In genomic region chr13:78099746-78100530, GRCm38 (mm10) we compare ENCODE assay signal across 11 mouse cellular contexts.
DNase-seq lines count a peak whose midpoint lies in the region; ATAC-seq lines count a peak whose summit lies in the region.
"Had no signal": no experiment of that assay in that cellular context is flagged by ENCODE, and none has a peak within 500 bp of the region (broad histone marks: within the 10 kb centered on the region; RNA-seq: fewer than 3 reads in every experiment).

No protein-coding gene starts in this region.

- H3K27me3 ChIP-seq in forebrain, embryonic 11.5 days (ENCODE audit: control insufficient read depth, insufficient read depth, low read length): no peaks in the 10 kb centered on the region
- H3K27me3 ChIP-seq in forebrain, embryonic 10.5 days (ENCODE audit: poor library complexity, severe bottlenecking): no peaks in the 10 kb centered on the region
- H3K27me3 ChIP-seq in liver, embryonic 16.5 days (ENCODE audit: control insufficient read depth, insufficient read depth, low read depth, low read length): no peaks in the 10 kb centered on the region
- no peaks in the 10 kb centered on the region for H3K27me3 ChIP-seq in forebrain, embryonic 14.5 days (replicated peaks; ENCODE audit: control insufficient read depth, insufficient read depth, low read length)
- no peaks in the 10 kb centered on the region for H3K27me3 ChIP-seq in limb, embryonic 10.5 days (ENCODE audit: low read depth, poor library complexity, severe bottlenecking)

- ATAC-seq in forebrain, embryonic 11.5 days (replicated peaks; ENCODE audit: low FRiP score): peak; percentile 80
- ATAC-seq in liver, embryonic 16.5 days (ENCODE audit: low read depth): no peak
- ATAC-seq in forebrain, embryonic 14.5 days: peak; percentile 90
- ATAC-seq in granulocyte monocyte progenitor cell, adult 5-6 weeks (replicated peaks; ENCODE audit: poor library complexity, severe bottlenecking): no peak; the same call in 1 of the 2 replicates

- no peak overlapping the region for H3K27ac ChIP-seq in forebrain, embryonic 11.5 days (ENCODE audit: low read depth, low read length)
- no peak overlapping the region for H3K27ac ChIP-seq in forebrain, embryonic 10.5 days
- H3K27ac ChIP-seq in liver, embryonic 16.5 days (ENCODE audit: low read length): no peak overlapping the region
- H3K27ac ChIP-seq in forebrain, embryonic 14.5 days (ENCODE audit: low read depth, low read length): no peak overlapping the region; the same call in 1 of the 2 replicates
- no peak overlapping the region for H3K27ac ChIP-seq in limb, embryonic 10.5 days
- H3K27ac ChIP-seq: liver, embryonic 14.5 days; macrophage had no signal

- no peak overlapping the region for H3K9ac ChIP-seq in forebrain, embryonic 11.5 days (ENCODE audit: low read length)
- H3K9ac ChIP-seq in liver, embryonic 16.5 days (ENCODE audit: low read depth, low read length): no peak overlapping the region
- no peak overlapping the region for H3K9ac ChIP-seq in forebrain, embryonic 14.5 days (ENCODE audit: low read length)
- H3K9ac ChIP-seq: liver, embryonic 14.5 days had no signal

- no peaks in the 10 kb centered on the region for H3K36me3 ChIP-seq in forebrain, embryonic 11.5 days (ENCODE audit: control insufficient read depth, insufficient read depth, low read length)
- no peaks in the 10 kb centered on the region for H3K36me3 ChIP-seq in forebrain, embryonic 10.5 days (replicated peaks)
- H3K36me3 ChIP-seq in liver, embryonic 16.5 days (ENCODE audit: control insufficient read depth, insufficient read depth): no peaks in the 10 kb centered on the region
- no peaks in the 10 kb centered on the region for H3K36me3 ChIP-seq in forebrain, embryonic 14.5 days (ENCODE audit: control insufficient read depth, insufficient read depth, low read length)
- H3K36me3 ChIP-seq in limb, embryonic 10.5 days: no peaks in the 10 kb centered on the region

- no peak overlapping the region for H3K4me3 ChIP-seq in forebrain, embryonic 11.5 days (ENCODE audit: low read depth, low read length)
- H3K4me3 ChIP-seq in forebrain, embryonic 10.5 days: no peak overlapping the region
- H3K4me3 ChIP-seq in liver, embryonic 16.5 days (ENCODE audit: low read depth, low read length): no peak overlapping the region
- H3K4me3 ChIP-seq in forebrain, embryonic 14.5 days (ENCODE audit: low read depth, low read length): no peak overlapping the region
- H3K4me3 ChIP-seq in limb, embryonic 10.5 days: no peak overlapping the region

- WGBS in forebrain, embryonic 11.5 days: 36% methylated on average over 3 of the region's 3 CpGs
- WGBS in forebrain, embryonic 10.5 days: 69% methylated on average over 3 of the region's 3 CpGs
- 57% methylated on average over 3 of the region's 3 CpGs for WGBS in liver, embryonic 16.5 days (ENCODE audit: insufficient replicate concordance)
- 9% methylated on average over 3 of the region's 3 CpGs for WGBS in forebrain, embryonic 14.5 days
- 56% methylated on average over 3 of the region's 3 CpGs for WGBS in limb, embryonic 10.5 days

- H3K4me1 ChIP-seq in forebrain, embryonic 11.5 days (replicated peaks; ENCODE audit: control insufficient read depth, insufficient read depth, low read length): 0 out of 2 replicates have a peak, but pooled peaks cover 2% of the 10 kb centered on the region
- peaks cover 28% of the 10 kb centered on the region for H3K4me1 ChIP-seq in forebrain, embryonic 10.5 days
- H3K4me1 ChIP-seq in liver, embryonic 16.5 days (ENCODE audit: control insufficient read depth, low read depth, low read length): no peaks in the 10 kb centered on the region
- H3K4me1 ChIP-seq in forebrain, embryonic 14.5 days (ENCODE audit: control insufficient read depth, insufficient read depth, low read length): peaks cover 14% of the 10 kb centered on the region
- H3K4me1 ChIP-seq in limb, embryonic 10.5 days: peaks cover 22% of the 10 kb centered on the region

- no peaks in the 10 kb centered on the region for H3K9me3 ChIP-seq in forebrain, embryonic 11.5 days (ENCODE audit: control insufficient read depth, low read length)
- no peaks in the 10 kb centered on the region for H3K9me3 ChIP-seq in forebrain, embryonic 10.5 days
- no peaks in the 10 kb centered on the region for H3K9me3 ChIP-seq in liver, embryonic 16.5 days (replicated peaks; ENCODE audit: control insufficient read depth, low read length)
- no peaks in the 10 kb centered on the region for H3K9me3 ChIP-seq in forebrain, embryonic 14.5 days (replicated peaks; ENCODE audit: control insufficient read depth, low read length)
- no peaks in the 10 kb centered on the region for H3K9me3 ChIP-seq in limb, embryonic 10.5 days (replicated peaks)

- H3K4me2 ChIP-seq in forebrain, embryonic 11.5 days (ENCODE audit: low read depth, low read length, severe bottlenecking): no peak overlapping the region
- H3K4me2 ChIP-seq in liver, embryonic 16.5 days (ENCODE audit: low read depth, low read length): peak overlapping the region; percentile 30; the same call in 1 of the 2 replicates
- peak overlapping the region; percentile 22; the same call in 1 of the 2 replicates for H3K4me2 ChIP-seq in forebrain, embryonic 14.5 days (ENCODE audit: low read length)

- no peak for DNase-seq in forebrain, embryonic 11.5 days (ENCODE audit: low spot score)
- DNase-seq in forebrain, embryonic 10.5 days (ENCODE audit: extremely low spot score, low spot score): no peak
- DNase-seq in liver: no peak
- peak; percentile 85 for DNase-seq in forebrain, embryonic 14.5 days (ENCODE audit: low spot score)
- peak; percentile 51 to 59 for DNase-seq in kidney, postnatal 36 days
- DNase-seq in limb, embryonic 10.5 days (ENCODE audit: low spot score): no peak
- DNase-seq: adrenal gland, adult 2 months had no signal

Comparison
In these comparisons a context has a peak if more than half of its experiments do, and no peak if none do; other contexts are left out.
1. DNase-seq: peak in forebrain, embryonic 14.5 days (single experiment) and kidney, postnatal 36 days (2 of 2); none in forebrain, embryonic 11.5 days (single experiment), forebrain, embryonic 10.5 days (single experiment), liver (single experiment) and limb, embryonic 10.5 days (single experiment).
2. ATAC-seq: peak in forebrain, embryonic 11.5 days (single experiment) and forebrain, embryonic 14.5 days (single experiment); none in liver, embryonic 16.5 days (single experiment) and granulocyte monocyte progenitor cell, adult 5-6 weeks (single experiment).